Mouse (Mus musculus): ENCODE data around the gene 1700012B09Rik.

Gene 1700012B09Rik

DNA sequence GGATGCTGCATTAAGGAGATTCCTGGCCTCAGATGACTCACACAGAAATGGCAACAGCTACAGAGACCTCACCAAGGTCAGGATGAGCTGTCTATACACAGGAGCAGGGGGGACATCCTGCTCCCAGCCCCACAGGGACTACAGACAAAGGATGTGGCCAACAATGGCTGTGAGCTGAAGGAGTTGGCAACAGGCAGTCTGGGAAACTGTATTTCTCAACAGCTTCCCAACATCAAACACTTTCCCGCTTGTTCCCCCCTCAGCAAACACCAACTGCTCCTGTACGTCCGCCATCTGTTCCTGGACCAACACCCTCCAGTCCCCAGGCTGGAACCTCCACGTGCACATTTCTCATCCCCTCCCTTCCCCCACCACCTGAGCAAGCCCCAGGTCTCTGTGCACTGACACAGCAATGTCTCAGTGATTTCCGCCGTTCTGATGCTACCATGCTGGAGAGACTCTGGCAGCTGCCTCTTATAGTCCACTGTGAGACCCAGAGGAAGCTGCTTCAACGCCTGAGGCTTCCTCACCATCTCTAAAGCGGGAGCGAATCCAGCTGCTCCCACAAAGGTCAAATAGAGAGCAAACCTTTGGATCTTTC, 39.8 kb downstream of the 1700012B09Rik start:
- no peak for DNase-seq (ENCODE audit: low read depth, low spot score)

DNA sequence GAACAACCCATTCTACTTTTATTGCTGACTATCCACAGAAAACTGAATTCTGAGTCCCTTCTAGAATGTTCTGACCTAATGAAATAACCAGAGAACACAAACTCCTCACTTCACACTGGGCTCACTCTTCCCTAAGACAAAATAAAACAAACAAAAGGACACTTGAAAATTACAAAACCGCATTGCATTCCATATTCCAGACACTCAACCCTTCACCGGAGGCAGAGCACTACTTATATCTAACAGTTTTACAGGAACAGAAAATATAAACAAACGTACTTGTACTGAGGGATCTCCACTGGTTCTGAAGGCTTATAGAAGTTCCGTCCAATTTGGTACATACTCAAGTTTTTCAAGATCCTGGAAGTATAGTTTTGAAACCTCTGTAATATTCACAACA, 42.5 kb downstream of the 1700012B09Rik start:
- DNase-seq (ENCODE audit: low read depth, low spot score) = no peak

DNA sequence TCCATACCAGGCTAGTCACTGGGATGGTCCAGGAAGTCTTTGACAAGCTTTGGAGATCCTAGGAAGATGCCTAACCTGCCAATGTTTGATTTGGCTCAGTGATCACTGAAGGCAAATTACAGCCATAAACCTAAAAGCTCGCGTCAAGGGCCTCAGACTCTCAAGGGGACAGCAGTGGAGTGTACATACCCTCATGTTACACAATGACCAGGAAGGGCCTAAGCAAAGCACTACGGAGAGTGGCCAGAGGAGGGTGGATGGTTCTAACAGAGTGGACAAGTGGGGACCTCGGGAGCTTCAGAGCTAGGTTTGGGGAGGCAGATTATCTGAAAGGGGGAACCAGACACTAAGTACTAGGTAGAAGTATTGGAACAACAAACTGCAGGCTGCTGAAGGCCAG, 44.2 kb downstream of the 1700012B09Rik start:
- DNase-seq (ENCODE audit: low read depth, low spot score) = no peak

DNA sequence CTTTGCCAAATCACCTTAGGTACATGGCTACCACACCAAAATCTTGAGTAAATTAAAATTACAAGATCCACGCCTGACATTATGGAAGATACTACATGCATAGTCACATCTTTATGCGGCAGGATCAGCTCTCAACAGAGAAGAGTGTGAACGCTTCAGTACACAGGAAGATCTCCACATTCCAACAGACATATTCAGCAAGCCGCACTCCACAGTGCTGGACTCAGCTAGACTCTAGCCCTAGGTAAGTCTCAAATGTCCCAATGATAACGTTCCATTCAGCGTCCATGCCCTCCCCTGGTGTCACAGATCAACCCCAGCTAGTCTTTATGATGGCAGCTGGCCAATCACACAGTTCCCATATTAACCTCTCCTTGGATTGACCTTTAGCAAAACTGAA, 44.8 kb downstream of the 1700012B09Rik start:
- DNase-seq (ENCODE audit: low read depth, low spot score) = no peak

DNA sequence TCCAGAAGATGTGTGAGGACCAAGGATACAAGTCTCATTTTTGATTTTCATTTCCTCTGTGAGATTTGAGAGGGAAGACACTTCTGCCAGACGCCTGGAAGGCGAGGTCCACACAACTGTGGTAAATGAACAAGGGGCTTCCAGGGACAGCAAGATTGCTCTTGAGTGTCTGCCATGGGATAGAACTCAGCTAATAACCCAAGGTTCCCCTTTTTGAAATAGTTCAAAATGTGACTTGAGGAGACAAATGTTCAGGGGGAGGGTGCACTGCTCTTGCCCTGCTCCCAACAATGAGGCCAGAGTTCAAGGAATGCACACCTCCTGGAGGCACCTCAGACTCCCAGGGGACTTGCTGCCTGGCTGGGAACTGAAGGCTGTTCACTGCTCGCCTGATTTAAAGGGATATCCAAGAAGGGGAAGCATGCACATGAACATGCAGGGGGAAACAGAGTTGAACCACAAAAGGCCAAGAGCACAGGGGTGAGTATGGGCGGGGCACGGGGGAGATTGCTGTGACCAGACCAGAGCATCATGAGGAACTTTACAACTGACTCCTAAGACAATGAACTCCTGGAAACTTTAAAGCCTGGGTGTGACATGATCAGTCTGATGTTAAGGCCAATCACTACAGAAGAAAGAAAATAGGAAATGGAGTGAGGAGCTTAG, 45.9 kb downstream of the 1700012B09Rik start:
- DNase-seq (ENCODE audit: low read depth, low spot score) = no peak

DNA sequence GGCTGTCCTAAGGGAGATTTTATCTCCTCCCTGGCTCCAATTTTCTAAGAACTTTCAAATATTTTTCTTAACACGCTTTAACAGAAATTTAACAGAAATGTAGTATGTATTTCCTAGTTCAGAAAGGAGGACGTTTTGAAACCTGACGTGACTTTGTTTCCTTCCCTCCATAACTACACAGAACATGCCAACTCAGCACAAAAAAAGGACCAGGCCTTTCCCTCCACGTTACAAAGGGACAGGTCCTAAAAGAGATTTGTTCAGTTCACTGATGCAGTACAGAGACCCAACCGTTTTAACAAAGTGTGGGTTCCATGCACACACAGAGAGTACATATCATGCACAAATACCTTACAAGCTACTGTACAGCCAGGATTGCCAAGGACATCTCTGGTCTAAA, 49.2 kb downstream of the 1700012B09Rik start:
- no peak for DNase-seq (ENCODE audit: low read depth, low spot score)

DNA sequence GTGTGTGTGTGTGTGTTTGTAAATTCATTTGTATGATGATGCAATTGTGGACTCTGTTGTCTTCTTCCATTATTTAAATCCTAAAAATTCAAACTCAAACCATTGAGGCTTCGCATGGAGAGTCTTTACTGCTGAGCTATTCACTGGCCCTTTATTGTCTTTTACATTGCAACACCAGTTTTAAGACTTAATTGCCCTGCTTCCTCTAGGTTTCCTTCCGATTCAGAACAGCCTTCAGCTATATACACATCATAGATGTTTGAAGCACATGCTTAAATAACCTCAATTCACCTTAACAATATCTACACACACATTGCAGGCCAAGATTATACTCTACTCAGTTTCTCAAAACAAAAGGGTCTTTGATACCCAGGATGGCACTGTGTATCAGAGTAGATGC, 50.4 kb downstream of the 1700012B09Rik start:
- no peak for DNase-seq (ENCODE audit: low read depth, low spot score)

DNA sequence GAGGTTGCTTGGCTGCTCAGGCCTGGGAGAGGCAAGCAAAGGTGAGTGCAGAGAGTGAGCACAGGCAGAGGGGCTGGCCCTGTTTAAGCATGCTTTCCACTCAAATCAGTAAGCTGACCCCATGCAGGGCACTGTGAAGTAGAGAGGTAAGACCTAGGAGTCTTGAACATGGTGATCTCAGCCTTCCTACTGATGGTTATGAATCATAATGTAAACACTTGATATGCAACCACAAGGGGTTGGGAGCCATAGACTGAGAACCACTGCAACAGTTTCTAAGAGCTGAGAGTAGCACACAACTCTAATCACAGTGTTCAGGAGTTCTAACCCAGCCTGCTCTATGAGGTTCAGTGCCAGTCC, 52.5 kb downstream of the 1700012B09Rik start:
- DNase-seq (ENCODE audit: low read depth, low spot score) = no peak

DNA sequence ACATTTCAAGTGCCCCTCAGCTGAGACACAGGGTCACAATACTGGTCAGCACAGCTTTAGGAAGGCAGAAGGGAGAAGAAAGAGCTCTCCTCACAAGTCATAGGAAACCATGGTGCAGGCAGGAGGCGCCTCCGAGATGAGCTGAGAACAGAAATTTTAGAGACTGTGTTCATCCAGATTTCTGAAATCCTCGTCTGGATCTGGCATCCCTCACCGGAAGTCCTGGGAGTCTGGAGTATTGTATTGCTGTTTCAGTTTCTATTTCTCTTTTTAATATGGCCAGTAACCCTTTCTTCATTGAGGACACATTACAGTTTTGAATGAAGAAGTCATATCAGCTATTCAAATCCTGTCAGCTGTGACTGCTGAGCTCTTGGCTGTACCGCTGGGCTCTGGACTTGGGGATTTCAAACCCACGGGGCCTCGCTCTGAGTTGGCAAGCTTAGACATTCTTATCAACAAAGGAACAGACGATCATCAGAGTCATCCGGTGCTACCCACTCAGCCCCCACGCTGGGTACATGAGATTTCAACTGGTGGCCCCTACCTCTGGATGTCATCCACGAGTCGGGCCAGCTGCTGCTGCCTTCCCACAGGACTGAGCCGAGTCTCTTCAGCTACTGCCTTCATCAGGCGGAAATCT, 53.0 kb downstream of the 1700012B09Rik start:
- no peak for DNase-seq (ENCODE audit: low read depth, low spot score)

DNA sequence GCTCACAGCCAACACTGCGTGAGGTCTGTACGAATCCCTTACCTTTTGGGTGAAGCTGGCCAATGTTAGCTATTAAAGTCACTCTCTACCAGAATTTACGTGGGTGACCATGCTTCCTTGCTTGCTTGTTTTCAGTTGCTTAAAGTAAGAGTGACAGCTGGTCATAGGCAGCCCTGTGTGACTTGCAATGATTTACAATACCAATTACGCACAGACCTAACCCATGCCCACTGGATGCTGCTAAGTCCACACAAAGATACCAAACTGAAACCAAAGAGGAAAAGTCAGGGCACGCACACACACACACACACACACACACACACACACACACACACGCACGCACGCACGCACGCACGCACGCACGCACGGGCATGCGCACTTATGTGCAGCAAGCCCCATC, 55.6 kb downstream of the 1700012B09Rik start:
- no peak for DNase-seq (ENCODE audit: low read depth, low spot score)

DNA sequence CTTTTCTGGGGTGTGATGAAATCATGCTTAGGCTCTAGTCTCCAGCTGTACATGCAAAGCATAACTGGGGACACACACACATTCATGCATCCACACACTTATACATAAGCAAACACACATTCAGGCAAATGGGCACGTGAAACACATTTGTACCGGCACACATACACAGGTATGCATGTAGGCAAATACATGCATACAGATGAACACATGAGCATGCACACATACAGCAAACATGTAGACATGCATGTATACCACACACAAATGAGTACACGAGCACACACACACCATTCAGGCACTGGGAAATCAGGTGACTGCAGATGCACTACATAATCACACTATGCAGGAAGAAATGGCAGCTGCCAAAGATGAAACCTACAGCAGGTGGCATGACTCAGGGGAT, 59.9 kb downstream of the 1700012B09Rik start:
- DNase-seq (ENCODE audit: low read depth, low spot score) = no peak
